In genomic region chr5:143757755-143758443, GRCm38 (mm10) we compare ENCODE assay signal across 8 mouse cellular contexts. TPM values are rescaled to one million over a fixed set of nuclear protein-coding genes. Genes with fewer than 3 reads are reported as not detected.
DNase-seq lines count a peak whose midpoint lies in the region; ATAC-seq and TF ChIP-seq lines count a peak whose summit lies in the region.

No protein-coding gene starts in this region.

- peak overlapping the region; percentile 78 for H3K27ac ChIP-seq in gastrocnemius, adult 2 months
- peak overlapping the region; percentile 38; the same call in 1 of the 2 replicates for H3K27ac ChIP-seq in hindbrain, postnatal 0 days
- peak overlapping the region; percentile 53; the same call in 1 of the 2 replicates for H3K27ac ChIP-seq in left cerebral cortex, adult 2 months

- 0 out of 2 replicates have a peak, but pooled peaks cover 6% of the 10 kb centered on the region for H3K4me1 ChIP-seq in hindbrain, postnatal 0 days (ENCODE audit: insufficient read depth, low read length)

- peak; percentile 73 for DNase-seq in ZHBTc4 (ENCODE audit: low read depth, low spot score)
- peak; percentile 93 for DNase-seq in gastrocnemius, adult 2 months
- DNase-seq in hindbrain, postnatal 0 days (ENCODE audit: low spot score) = peak; percentile 93
- peak; percentile 91 to 92 for DNase-seq in left cerebral cortex, adult 2 months (ENCODE audit: extremely low spot score in 1 of 2, low spot score in 2 of 2)
- peak; percentile 92 to 95 for DNase-seq in right cerebral cortex, adult 2 months (ENCODE audit: low spot score in 2 of 2)
- peak; percentile 89 for DNase-seq in urinary bladder, postnatal 14 days (ENCODE audit: low spot score)

- peak; percentile 99 for ATAC-seq in common myeloid progenitor, adult 5-6 weeks (replicated peaks; ENCODE audit: low read depth, poor library complexity, severe bottlenecking)
- peak; percentile 96 for ATAC-seq in hindbrain, postnatal 0 days
- peak; percentile 95 for ATAC-seq in megakaryocyte, adult 5-6 weeks (ENCODE audit: poor library complexity, severe bottlenecking)

- no peaks in the 10 kb centered on the region for H3K36me3 ChIP-seq in hindbrain, postnatal 0 days (ENCODE audit: insufficient read depth, low read length)

- peak overlapping the region; percentile 73 for H3K4me2 ChIP-seq in hindbrain, postnatal 0 days (ENCODE audit: low read depth, low read length)

- no peaks in the 10 kb centered on the region for H3K9me3 ChIP-seq in hindbrain, postnatal 0 days (ENCODE audit: low read length)

- TF ChIP-seq CTCF in gastrocnemius, adult 2 months (IDR thresholded peaks at IDR 0.05) = no peak
- no peak for TF ChIP-seq CTCF in hindbrain, postnatal 0 days (IDR thresholded peaks at IDR 0.05; ENCODE audit: low read depth)
- TF ChIP-seq CTCF in left cerebral cortex, adult 2 months (IDR thresholded peaks at IDR 0.05) = no peak

- intact Hi-C loops in gastrocnemius, adult 2 months (cut with DNase I) = no loop called here
- intact Hi-C loops in left cerebral cortex, adult 2 months (cut with DNase I) = loop anchor here (1.0 kb wide), 1 partner anchor 26 kb away; the partner anchor contains the start of gene Usp42

- 25% methylated on average over 28 of the region's 28 CpGs for WGBS in hindbrain, postnatal 0 days

- H3K27me3 ChIP-seq in hindbrain, postnatal 0 days (ENCODE audit: insufficient read depth, low read length) = no peaks in the 10 kb centered on the region

- H3K9ac ChIP-seq in hindbrain, postnatal 0 days (replicated peaks; ENCODE audit: low read length) = peak overlapping the region; percentile 56

- peak overlapping the region; percentile 79 for H3K4me3 ChIP-seq in gastrocnemius, adult 2 months
- peak overlapping the region; percentile 48 for H3K4me3 ChIP-seq in hindbrain, postnatal 0 days (ENCODE audit: low read length)
- H3K4me3 ChIP-seq in left cerebral cortex, adult 2 months = peak overlapping the region; percentile 51

RNA-seq across cellular contexts. Expression of gene Usp42, which starts 25.8 kb away (rescaled TPM):
- total RNA-seq in common myeloid progenitor, adult 5-6 weeks (2017) = 12.7 and 27.7 TPM in 2 replicates
- 1 to 10 TPM; 5.3 to 6.1 TPM for total RNA-seq in gastrocnemius, adult 2 months (2021)
- 16.9 and 20.4 TPM in 2 replicates for total RNA-seq in hindbrain, postnatal 0 days (2014; rRNA removed)
- polyA plus RNA-seq in hindbrain, postnatal 0 days (2015; fragmentation: Nextera tagmentation; extraction: Ambion mirVana) = 16.6 and 17.0 TPM in 2 replicates
- total RNA-seq in left cerebral cortex, adult 2 months (2021) = 10 to 100 TPM; 25.2 to 25.4 TPM
- total RNA-seq in megakaryocyte, adult 5-6 weeks (2015) = 14.8 and 16.0 TPM in 2 replicates
- total RNA-seq in megakaryocyte, adult 5-6 weeks (2017) = 7.7 and 8.0 TPM in 2 replicates

RNA-seq across cellular contexts. Expression of gene Eif2ak1, which starts 59.7 kb away (rescaled TPM):
- 35.6 and 43.5 TPM in 2 replicates for total RNA-seq in common myeloid progenitor, adult 5-6 weeks (2017)
- 10 to 100 TPM; 26.2 to 26.3 TPM for total RNA-seq in gastrocnemius, adult 2 months (2021)
- total RNA-seq in hindbrain, postnatal 0 days (2014; rRNA removed) = 21.0 and 24.7 TPM in 2 replicates
- 34.9 and 37.7 TPM in 2 replicates for polyA plus RNA-seq in hindbrain, postnatal 0 days (2015; fragmentation: Nextera tagmentation; extraction: Ambion mirVana)
- total RNA-seq in left cerebral cortex, adult 2 months (2021) = 10 to 100 TPM; 43.6 to 48.3 TPM
- 26.5 and 31.4 TPM in 2 replicates for total RNA-seq in megakaryocyte, adult 5-6 weeks (2015)
- total RNA-seq in megakaryocyte, adult 5-6 weeks (2017) = 49.0 and 58.6 TPM in 2 replicates

Comparison
In these comparisons a context has a peak if more than half of its experiments do, and no peak if none do; other contexts are left out.
1. Peak in every context shown above with its lines: DNase-seq, ATAC-seq, H3K4me3 ChIP-seq and H3K27ac ChIP-seq.